Mouse (Mus musculus): Measurements from ENCODE around the gene Mapre3. TPM values are rescaled to one million over a fixed set of nuclear protein-coding genes. Genes with fewer than 3 reads are reported as not detected.
A peak's percentile ranks its signal among the peaks of the same experiment; 100 is the strongest.

The Mapre3 gene
- polyA plus RNA-seq, 1 experiment from 2014 or later = 64.1 TPM

GRCm38 (mm10) chr5:30797482-30797881, 17.0 kb upstream of the Mapre3 start:
- Histone ChIP-seq H3K27ac (peak overlapping the region; percentile 57; the same call in 1 of the 2 replicates), H3K9ac (peak overlapping the region; percentile 1; the same call in 1 of the 2 replicates), H3K9me3 (replicated peaks) (no peaks in the 10 kb centered on the region), H3K27me3 (no peaks in the 10 kb centered on the region), H3K4me1 (peaks cover 14% of the 10 kb centered on the region), H3K4me2 (no peak overlapping the region), H3K4me3 (no peak overlapping the region), H3K36me3 (ENCODE audit: poor library complexity, severe bottlenecking) (peaks cover 66% of the 10 kb centered on the region)
- WGBS = 44% methylated on average over 7 of the region's 7 CpGs
- ATAC-seq = peak; percentile 29; the same call in 1 of the 2 replicates

- 86% methylated on average over 8 of the region's 8 CpGs for WGBS
- peak overlapping the region; percentile 57; the same call in 1 of the 2 replicates for H3K27ac ChIP-seq
- peaks cover 14% of the 10 kb centered on the region for H3K4me1 ChIP-seq
- H3K4me2 ChIP-seq = no peak overlapping the region
- H3K27me3 ChIP-seq = no peaks in the 10 kb centered on the region
- H3K9ac ChIP-seq = no peak overlapping the region
- H3K4me3 ChIP-seq = no peak overlapping the region
- no peaks in the 10 kb centered on the region for H3K9me3 ChIP-seq (replicated peaks)
- no peak for ATAC-seq
- peaks cover 61% of the 10 kb centered on the region for H3K36me3 ChIP-seq (ENCODE audit: poor library complexity, severe bottlenecking)
Measured at GRCm38 (mm10) chr5:30797982-30798381, 16.5 kb upstream of the Mapre3 start.

- Histone ChIP-seq H3K27ac (no peak overlapping the region), H3K9ac (no peak overlapping the region), H3K4me2 (no peak overlapping the region), H3K27me3 (no peaks in the 10 kb centered on the region), H3K4me1 (peaks cover 14% of the 10 kb centered on the region), H3K9me3 (replicated peaks) (no peaks in the 10 kb centered on the region), H3K36me3 (ENCODE audit: poor library complexity, severe bottlenecking) (peaks cover 51% of the 10 kb centered on the region), H3K4me3 (no peak overlapping the region)
- ATAC-seq = no peak
- WGBS = 87% methylated on average over 6 of the region's 6 CpGs
Measured at GRCm38 (mm10) chr5:30798965-30799364, 15.5 kb upstream of the Mapre3 start.

GRCm38 (mm10) chr5:30802724-30803467, 11.5 kb upstream of the Mapre3 start:
- 80% methylated on average over 12 of the region's 12 CpGs for WGBS

GRCm38 (mm10) chr5:30806106-30806505, 8.3 kb upstream of the Mapre3 start:
- H3K4me1 ChIP-seq = no peaks in the 10 kb centered on the region
- 4% methylated on average over 3 of the region's 3 CpGs for WGBS
- peak; percentile 85 for ATAC-seq

More at GRCm38 (mm10) chr5:30802724-30803467, 11.5 kb upstream of the Mapre3 start:
- no peaks in the 10 kb centered on the region for H3K4me1 ChIP-seq
- no peak overlapping the region for H3K4me2 ChIP-seq
- no peak overlapping the region for H3K9ac ChIP-seq
- H3K36me3 ChIP-seq (ENCODE audit: poor library complexity, severe bottlenecking) = peaks cover 13% of the 10 kb centered on the region
- no peaks in the 10 kb centered on the region for H3K9me3 ChIP-seq (replicated peaks)
- H3K27me3 ChIP-seq = no peaks in the 10 kb centered on the region
- no peak for ATAC-seq
- H3K4me3 ChIP-seq = no peak overlapping the region
- no peak overlapping the region for H3K27ac ChIP-seq

GRCm38 (mm10) chr5:30815120-30815465, 652 bp downstream of the Mapre3 start:
- peak overlapping the region; percentile 88 for H3K9ac ChIP-seq
- H3K9me3 ChIP-seq (replicated peaks) = no peaks in the 10 kb centered on the region
- peaks cover 30% of the 10 kb centered on the region for H3K4me1 ChIP-seq
- H3K4me3 ChIP-seq = peak overlapping the region; percentile 83
- WGBS = 0% methylated on average over 7 of the region's 7 CpGs
- no peaks in the 10 kb centered on the region for H3K27me3 ChIP-seq
- peak overlapping the region; percentile 89 for H3K27ac ChIP-seq
- ATAC-seq = 0 out of 2 replicates have a peak, but pooled peaks have one; percentile 1
- peak overlapping the region; percentile 91 for H3K4me2 ChIP-seq
- H3K36me3 ChIP-seq (ENCODE audit: poor library complexity, severe bottlenecking) = no peaks in the 10 kb centered on the region

More at GRCm38 (mm10) chr5:30806106-30806505, 8.3 kb upstream of the Mapre3 start:
- H3K4me3 ChIP-seq = no peak overlapping the region
- H3K36me3 ChIP-seq (ENCODE audit: poor library complexity, severe bottlenecking) = no peaks in the 10 kb centered on the region
- no peak overlapping the region for H3K27ac ChIP-seq
- no peaks in the 10 kb centered on the region for H3K27me3 ChIP-seq
- no peak overlapping the region for H3K4me2 ChIP-seq
- H3K9ac ChIP-seq = no peak overlapping the region
- H3K9me3 ChIP-seq (replicated peaks) = no peaks in the 10 kb centered on the region

GRCm38 (mm10) chr5:30816261-30816791, 1.9 kb downstream of the Mapre3 start:
- Histone ChIP-seq H3K4me1 (peaks cover 30% of the 10 kb centered on the region), H3K4me3 (peak overlapping the region; percentile 83), H3K27me3 (no peaks in the 10 kb centered on the region), H3K9me3 (replicated peaks) (no peaks in the 10 kb centered on the region), H3K4me2 (peak overlapping the region; percentile 91), H3K36me3 (ENCODE audit: poor library complexity, severe bottlenecking) (no peaks in the 10 kb centered on the region), H3K9ac (peak overlapping the region; percentile 43), H3K27ac (no peak overlapping the region; the same call in 1 of the 2 replicates)
- no peak for ATAC-seq
- 74% methylated on average over 8 of the region's 8 CpGs for WGBS

- WGBS = 90% methylated on average over 8 of the region's 8 CpGs
- no peaks in the 10 kb centered on the region for H3K27me3 ChIP-seq
- H3K36me3 ChIP-seq (ENCODE audit: poor library complexity, severe bottlenecking) = no peaks in the 10 kb centered on the region
- no peak overlapping the region for H3K9ac ChIP-seq
- no peak overlapping the region for H3K4me3 ChIP-seq
- peaks cover 37% of the 10 kb centered on the region for H3K4me1 ChIP-seq
- ATAC-seq = no peak
- H3K9me3 ChIP-seq (replicated peaks) = no peaks in the 10 kb centered on the region
- no peak overlapping the region for H3K27ac ChIP-seq
- H3K4me2 ChIP-seq = no peak overlapping the region
Measured at GRCm38 (mm10) chr5:30818758-30819309, 4.4 kb downstream of the Mapre3 start.

- H3K4me3 ChIP-seq = no peak overlapping the region
- H3K4me2 ChIP-seq = no peak overlapping the region
- H3K9me3 ChIP-seq (replicated peaks) = no peaks in the 10 kb centered on the region
- no peaks in the 10 kb centered on the region for H3K27me3 ChIP-seq
- no peak overlapping the region for H3K9ac ChIP-seq
- no peak overlapping the region; the same call in 1 of the 2 replicates for H3K27ac ChIP-seq
- H3K36me3 ChIP-seq (ENCODE audit: poor library complexity, severe bottlenecking) = no peaks in the 10 kb centered on the region
- WGBS = 89% methylated on average over 5 of the region's 5 CpGs
- peaks cover 23% of the 10 kb centered on the region for H3K4me1 ChIP-seq
- no peak for ATAC-seq
Measured at GRCm38 (mm10) chr5:30822689-30823088, 8.2 kb downstream of the Mapre3 start.

- H3K9me3 ChIP-seq (replicated peaks) = no peaks in the 10 kb centered on the region
- H3K4me3 ChIP-seq = no peak overlapping the region
- 90% methylated on average over 3 of the region's 3 CpGs for WGBS
- peaks cover 23% of the 10 kb centered on the region for H3K4me1 ChIP-seq
- H3K36me3 ChIP-seq (ENCODE audit: poor library complexity, severe bottlenecking) = no peaks in the 10 kb centered on the region
- no peaks in the 10 kb centered on the region for H3K27me3 ChIP-seq
- no peak overlapping the region; the same call in 1 of the 2 replicates for H3K27ac ChIP-seq
- H3K4me2 ChIP-seq = no peak overlapping the region
- ATAC-seq = no peak
- no peak overlapping the region for H3K9ac ChIP-seq
Measured at GRCm38 (mm10) chr5:30823091-30823490, 8.7 kb downstream of the Mapre3 start.

GRCm38 (mm10) chr5:30824124-30824988, 9.9 kb downstream of the Mapre3 start:
- Histone ChIP-seq H3K27me3 (no peaks in the 10 kb centered on the region), H3K9me3 (replicated peaks) (no peaks in the 10 kb centered on the region), H3K9ac (no peak overlapping the region), H3K4me2 (no peak overlapping the region), H3K27ac (no peak overlapping the region), H3K36me3 (ENCODE audit: poor library complexity, severe bottlenecking) (no peaks in the 10 kb centered on the region), H3K4me3 (no peak overlapping the region), H3K4me1 (peaks cover 23% of the 10 kb centered on the region)
- WGBS = 40% methylated on average over 11 of the region's 11 CpGs
- no peak for ATAC-seq

Measured in forebrain, embryonic 13.5 days (tissue).